Mouse (Mus musculus) kidney, adult 8-10 months (tissue): ENCODE measurements around the gene Lrrc8d.

ENCODE experiments used
- DNase-seq, 2 experiments: peaks; one replicate each; pipeline ENCODE4 v3.0.0; 2022

Lrrc8d gene

DNA sequence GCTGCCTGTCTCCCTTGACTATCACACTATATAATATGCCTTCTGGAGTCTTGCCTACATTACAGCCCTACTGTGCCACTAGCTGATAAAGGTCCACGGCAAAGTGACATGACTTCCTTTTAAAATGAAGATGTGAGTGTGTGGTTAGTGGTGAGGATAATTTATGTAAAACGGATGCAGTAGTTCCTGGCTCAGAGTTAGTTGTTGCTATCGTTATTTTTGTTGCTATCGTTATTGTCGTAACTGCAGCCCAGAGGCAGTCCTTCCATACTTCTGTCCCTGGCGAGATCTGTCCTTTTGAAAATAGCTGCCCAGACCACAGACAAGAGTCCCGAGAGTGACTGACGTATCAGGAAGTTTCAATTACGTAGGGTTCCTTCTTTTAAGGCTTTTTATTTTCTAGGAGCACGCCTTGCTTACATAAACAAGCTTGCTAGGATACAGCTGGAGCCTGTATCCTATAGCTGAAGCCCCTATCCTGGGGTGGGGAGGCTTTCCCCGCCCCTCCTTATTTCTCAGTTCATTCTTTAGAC, 18.4 kb downstream of the Lrrc8d start:
- DNase-seq: peak in 1 of 2 experiments; percentile 42

GRCm38 (mm10) chr5:105721267-105721666, 21.5 kb downstream of the Lrrc8d start:
- no peak for DNase-seq

- DNase-seq: peak in 1 of 2 experiments; percentile 47
Measured at GRCm38 (mm10) chr5:105722807-105723206, 23.0 kb downstream of the Lrrc8d start.

GRCm38 (mm10) chr5:105730193-105730831, 30.5 kb downstream of the Lrrc8d start:
- peak; percentile 81 to 87 for DNase-seq

GRCm38 (mm10) chr5:105731173-105731626, 31.4 kb downstream of the Lrrc8d start:
- no peak for DNase-seq

GRCm38 (mm10) chr5:105731627-105732432, 32.1 kb downstream of the Lrrc8d start:
- peak; percentile 67 to 70 for DNase-seq

GRCm38 (mm10) chr5:105732433-105732891, 32.7 kb downstream of the Lrrc8d start:
- DNase-seq: peak; percentile 60 to 65

- DNase-seq: no peak
Measured at GRCm38 (mm10) chr5:105733226-105733625, 33.5 kb downstream of the Lrrc8d start.

GRCm38 (mm10) chr5:105736365-105736764, 36.6 kb downstream of the Lrrc8d start:
- DNase-seq: no peak

DNA sequence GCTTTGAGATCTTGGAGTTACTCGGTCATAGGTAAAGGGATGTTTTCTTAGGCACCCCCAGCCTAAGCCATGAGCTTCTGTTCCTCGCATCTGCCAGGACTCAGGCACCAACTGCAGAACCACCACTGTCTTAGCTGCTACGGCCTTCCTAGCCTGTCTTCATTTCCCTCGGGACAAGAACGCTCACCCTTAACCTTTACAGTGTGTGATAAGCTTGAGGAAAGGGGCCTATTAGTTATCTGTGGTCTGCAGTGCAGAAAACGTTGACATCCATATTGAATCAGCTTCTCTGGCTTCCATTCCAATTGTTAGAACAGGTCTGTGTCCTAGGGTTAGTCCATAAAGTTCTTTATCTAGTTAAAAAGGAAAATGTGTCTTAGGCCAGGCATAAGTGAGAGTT, 37.4 kb downstream of the Lrrc8d start:
- DNase-seq: no peak

DNA sequence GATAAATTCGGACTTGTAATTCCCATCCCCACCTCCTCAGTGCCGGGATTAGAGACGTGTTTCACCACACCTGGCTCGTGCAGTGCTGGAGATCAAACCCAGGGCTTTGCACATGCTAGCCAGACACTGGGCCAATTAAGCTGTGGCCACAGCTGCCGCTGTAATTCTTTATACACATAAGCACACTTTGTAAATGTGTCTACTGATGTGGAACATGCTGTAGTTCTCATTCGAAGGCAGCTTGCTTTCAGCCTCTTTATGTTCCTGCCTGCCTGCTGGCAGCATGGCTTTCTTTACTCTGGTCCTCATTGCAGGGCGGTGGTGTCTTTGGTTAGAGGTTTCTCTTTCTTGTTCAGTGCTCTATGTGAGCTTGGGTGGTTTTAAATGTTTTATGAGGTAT, 40.7 kb downstream of the Lrrc8d start:
- DNase-seq: no peak

DNA sequence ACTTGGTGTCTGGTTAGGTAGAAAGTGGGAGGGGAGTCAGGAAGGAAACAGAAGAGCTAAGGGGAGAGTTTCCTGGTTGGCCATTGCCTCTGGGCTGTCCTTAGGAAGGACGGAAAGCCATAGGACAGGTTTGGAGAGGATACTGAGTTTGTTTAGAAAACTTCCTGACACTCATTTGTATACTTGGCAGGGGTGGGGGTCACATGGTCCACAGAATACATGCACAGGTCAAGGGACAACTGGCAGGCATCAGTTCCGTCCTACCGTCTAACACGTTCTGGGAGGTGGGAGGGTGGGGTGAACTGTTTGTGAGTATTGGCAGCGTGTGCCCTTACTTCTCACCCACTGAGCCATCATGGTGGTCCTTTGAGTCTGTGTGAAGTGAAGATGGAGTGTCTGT, 42.9 kb downstream of the Lrrc8d start:
- DNase-seq: peak; percentile 66 to 69

DNA sequence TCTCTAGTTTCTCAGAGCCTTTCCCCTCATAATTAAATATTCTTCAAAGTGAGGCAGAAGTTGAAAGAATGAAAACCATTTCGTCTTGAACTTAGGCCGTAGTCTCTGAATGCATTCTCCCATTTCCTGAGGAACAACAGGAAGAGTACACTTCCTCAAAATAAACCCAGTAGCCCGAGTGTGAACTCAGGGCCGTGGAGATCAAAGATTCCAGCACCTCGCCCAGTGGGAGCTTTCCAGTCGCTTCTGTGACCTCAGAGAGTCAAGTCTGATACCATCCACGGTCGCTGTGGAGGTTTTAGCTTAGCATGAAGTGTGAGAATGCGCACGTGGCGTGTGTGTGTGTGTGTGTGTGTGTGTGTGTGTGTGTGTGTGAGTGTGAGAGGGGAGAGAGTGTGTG, 45.6 kb downstream of the Lrrc8d start:
- DNase-seq: no peak

GRCm38 (mm10) chr5:105745927-105746454, 46.2 kb downstream of the Lrrc8d start:
- no peak for DNase-seq

DNA sequence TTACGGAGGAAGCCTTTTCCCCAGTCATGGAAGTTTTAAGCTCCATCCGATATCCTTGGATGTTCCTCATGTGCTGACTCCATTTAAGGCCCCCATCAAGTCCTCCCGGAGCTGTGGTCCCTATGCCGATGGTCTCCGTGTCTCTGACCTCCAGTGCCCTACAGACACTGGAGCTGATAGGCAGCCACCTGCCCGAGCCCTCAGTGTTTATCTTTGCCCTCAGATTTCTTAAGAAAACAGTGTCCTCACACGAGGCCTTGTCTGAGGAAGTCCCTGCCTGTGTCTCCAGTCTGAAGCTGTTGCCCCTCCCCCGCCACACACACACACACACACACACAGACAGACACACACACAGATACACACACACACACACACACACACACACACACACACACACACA, 55.0 kb downstream of the Lrrc8d start:
- DNase-seq: no peak

- DNase-seq: no peak
Measured at GRCm38 (mm10) chr5:105755491-105755890, 55.7 kb downstream of the Lrrc8d start.

GRCm38 (mm10) chr5:105757978-105758377, 58.2 kb downstream of the Lrrc8d start:
- peak; percentile 69 to 72 for DNase-seq

GRCm38 (mm10) chr5:105758866-105759265, 59.1 kb downstream of the Lrrc8d start:
- peak; percentile 78 to 82 for DNase-seq

- no peak for DNase-seq
Measured at GRCm38 (mm10) chr5:105761848-105762482, 62.2 kb downstream of the Lrrc8d start.

GRCm38 (mm10) chr5:105764369-105764768, 64.6 kb downstream of the Lrrc8d start:
- DNase-seq: no peak

DNA sequence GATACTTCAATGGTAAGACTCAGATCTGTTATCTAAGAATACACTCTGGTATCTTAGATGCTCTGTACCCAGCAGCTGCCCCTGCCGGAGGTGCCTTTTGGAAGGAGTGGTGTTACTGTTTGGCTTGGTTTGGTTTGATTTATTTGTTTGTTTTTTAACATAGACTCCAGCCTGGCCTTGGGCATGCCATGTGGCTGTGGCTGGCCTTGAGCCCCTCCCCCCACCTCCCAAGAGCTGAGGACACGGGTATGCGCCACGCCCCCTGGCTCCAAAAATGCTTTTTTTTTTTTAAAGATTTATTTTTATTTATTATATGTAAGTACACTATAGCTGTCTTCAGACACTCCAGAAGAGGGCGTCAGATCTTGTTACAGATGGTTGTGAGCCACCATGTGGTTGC, 65.6 kb downstream of the Lrrc8d start:
- no peak for DNase-seq

- DNase-seq: no peak
Measured at GRCm38 (mm10) chr5:105776368-105776767, 76.6 kb downstream of the Lrrc8d start.

DNA sequence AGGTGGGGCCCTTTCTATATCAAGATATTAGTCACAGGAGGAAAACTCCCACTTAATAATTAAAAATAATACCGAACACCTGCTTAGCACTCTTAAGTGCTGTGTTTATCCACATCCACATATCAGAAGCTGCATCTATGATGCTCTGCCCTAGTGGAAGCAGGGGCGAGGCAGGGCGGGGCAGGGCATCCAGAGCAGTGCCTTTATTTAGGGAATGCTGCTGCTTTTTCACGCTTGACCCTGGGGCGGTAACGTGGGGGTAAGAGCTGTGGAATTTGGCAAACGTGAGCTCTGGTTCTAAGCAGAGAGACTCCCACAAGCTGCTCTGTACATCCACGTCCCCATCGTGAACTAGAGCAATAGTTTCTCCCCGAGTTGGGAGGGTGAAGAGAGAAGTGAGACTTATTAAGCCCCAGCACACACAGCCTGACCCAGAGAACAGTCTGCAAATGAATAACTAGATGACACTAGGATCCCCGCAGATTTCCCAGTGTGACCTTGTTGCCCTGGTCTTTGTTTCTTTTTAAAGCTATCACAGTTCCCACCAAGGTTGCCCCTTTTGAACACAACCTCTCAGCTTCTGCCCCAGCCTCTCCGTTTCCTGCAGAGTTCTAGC, 77.3 kb downstream of the Lrrc8d start:
- DNase-seq: no peak
